Mouse (Mus musculus) bone marrow, adult 2 months (tissue): ENCODE data around the gene Mfap2. TPM values are rescaled to one million over a fixed set of nuclear protein-coding genes. Genes with fewer than 3 reads are reported as not detected.
A peak's percentile ranks its signal among the peaks of the same experiment; 100 is the strongest.

Experiments used
- H3K27ac ChIP-seq: fragments of 200-500 bp; 2 replicates; pipeline ENCODE4 v1.5.1; 2012; ENCODE audit warnings: low read depth, mild to moderate bottlenecking, control low read depth, inconsistent platforms, low read length; ENCODE audit not compliant: control insufficient read depth, poor library complexity, insufficient read depth
- H3K4me1 ChIP-seq: fragments of 200-500 bp; 2 replicates; pipeline ENCODE4 v1.6.1; 2011; ENCODE audit warnings: low read length; ENCODE audit not compliant: control insufficient read depth, insufficient read depth
- H3K4me3 ChIP-seq: fragments of 200-500 bp; replicated peaks from 2 replicates; pipeline ENCODE3; 2011; ENCODE audit warnings: mild to moderate bottlenecking, low read depth, low read length, control low read depth; ENCODE audit not compliant: control insufficient read depth
- CTCF ChIP-seq: fragments of 200-500 bp; IDR thresholded peaks from 2 replicates; pipeline ENCODE4 v1.5.1; 2011; ENCODE audit warnings: low read length, control low read depth; ENCODE audit not compliant: control insufficient read depth, insufficient read depth
- POLR2A ChIP-seq: fragments of 200-500 bp; IDR thresholded peaks from 2 replicates; pipeline ENCODE4 v1.6.1; 2011; ENCODE audit warnings: low read depth, mild to moderate bottlenecking, control low read depth, low read length, borderline replicate concordance; ENCODE audit not compliant: control insufficient read depth
- WGBS: fragments of 180-500 bp; shearing (Covaris S2); methylation state at CpG from one replicate; pipeline ENCODE4 v1.1.7; 2018; 5-methylcytosine and 5-hydroxymethylcytosine counted together
- polyA plus RNA-seq: library from polyadenylated mRNA; stranded (reverse); fragments of >200 nt; gene quantifications from 2 replicates; pipeline ENCODE4 v1.2.4, GENCODE M21; 2011; ENCODE audit warnings: low replicate concordance; ENCODE audit not compliant: missing spikeins, insufficient read depth, insufficient read length

Mfap2 gene
- polyA plus RNA-seq, 1 experiment: 4.0 TPM

DNA sequence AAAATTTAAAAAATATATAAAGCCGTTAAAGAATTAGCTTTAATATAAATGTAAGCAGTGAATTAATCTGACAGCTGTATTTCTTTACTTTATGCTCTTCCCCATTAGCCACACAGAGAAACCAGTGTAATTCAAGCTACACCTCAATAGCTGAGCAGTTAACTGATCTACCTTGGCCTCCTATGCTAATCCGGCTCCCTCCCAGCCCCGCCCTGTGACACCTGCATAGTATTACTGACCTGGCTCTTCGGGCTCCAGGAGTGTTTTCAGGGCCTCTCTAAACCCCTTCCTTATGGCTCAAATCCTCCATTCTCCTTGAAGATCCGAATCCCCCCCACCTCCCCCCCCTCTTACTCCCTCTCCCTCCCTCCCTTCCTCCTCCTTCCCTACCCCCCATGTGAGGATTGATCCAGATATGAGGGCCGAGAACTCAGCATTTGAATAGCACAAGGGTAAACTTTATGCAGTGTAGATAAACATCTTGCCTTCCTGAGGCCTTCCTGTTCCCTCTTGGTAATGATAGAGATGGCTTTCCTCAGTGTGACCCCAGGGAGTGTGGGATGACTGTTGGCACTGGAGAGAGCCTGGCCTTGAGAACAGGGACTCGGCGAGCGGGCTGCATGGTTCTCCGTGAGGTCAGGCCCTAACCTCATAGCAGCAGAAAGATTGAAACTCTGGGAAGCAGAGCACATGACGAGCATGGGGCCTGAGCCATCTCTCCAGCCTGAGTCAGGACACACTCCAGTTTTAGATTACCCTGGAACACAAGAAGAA is 42.6 kb upstream of the Mfap2 start:
- Histone ChIP-seq H3K4me3 (no peak overlapping the region), H3K4me1 (no peaks in the 10 kb centered on the region; the same call in 1 of the 2 replicates), H3K27ac (no peak overlapping the region)
- TF ChIP-seq POLR2A (no peak), CTCF (no peak)
- WGBS: 81% methylated on average over 11 of the region's 11 CpGs

- TF ChIP-seq POLR2A (no peak), CTCF (no peak)
- H3K4me3 ChIP-seq: no peak overlapping the region
- WGBS: 61% methylated on average over 13 of the region's 13 CpGs
- H3K27ac ChIP-seq: no peak overlapping the region
- H3K4me1 ChIP-seq: peaks cover 4% of the 10 kb centered on the region
Observed at GRCm38 (mm10) chr4:140971691-140972090, 38.5 kb upstream of the Mfap2 start.

DNA sequence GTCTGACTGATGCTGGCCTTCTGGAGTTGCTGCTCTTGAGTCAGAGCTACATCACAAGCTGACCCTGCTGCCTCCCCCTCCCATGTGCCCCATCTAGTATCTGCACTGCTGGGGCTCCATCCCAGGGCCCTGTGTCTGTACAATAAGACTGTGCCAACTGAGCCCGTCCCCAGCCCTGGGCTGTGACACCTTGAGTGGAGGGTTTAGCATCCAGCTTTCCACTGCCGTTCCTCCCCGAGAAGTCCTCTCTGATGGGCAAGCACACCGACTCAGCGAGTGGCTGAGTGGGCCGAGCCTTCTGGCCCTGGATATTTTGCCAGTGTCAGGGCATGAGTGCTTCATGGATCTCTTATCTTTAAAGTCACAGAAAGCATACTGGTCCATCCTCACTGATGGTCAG is 35.8 kb upstream of the Mfap2 start:
- TF ChIP-seq POLR2A (no peak), CTCF (no peak)
- H3K4me1 ChIP-seq: peaks cover 11% of the 10 kb centered on the region
- H3K27ac ChIP-seq: no peak overlapping the region
- WGBS: 94% methylated on average over 6 of the region's 6 CpGs
- no peak overlapping the region for H3K4me3 ChIP-seq

DNA sequence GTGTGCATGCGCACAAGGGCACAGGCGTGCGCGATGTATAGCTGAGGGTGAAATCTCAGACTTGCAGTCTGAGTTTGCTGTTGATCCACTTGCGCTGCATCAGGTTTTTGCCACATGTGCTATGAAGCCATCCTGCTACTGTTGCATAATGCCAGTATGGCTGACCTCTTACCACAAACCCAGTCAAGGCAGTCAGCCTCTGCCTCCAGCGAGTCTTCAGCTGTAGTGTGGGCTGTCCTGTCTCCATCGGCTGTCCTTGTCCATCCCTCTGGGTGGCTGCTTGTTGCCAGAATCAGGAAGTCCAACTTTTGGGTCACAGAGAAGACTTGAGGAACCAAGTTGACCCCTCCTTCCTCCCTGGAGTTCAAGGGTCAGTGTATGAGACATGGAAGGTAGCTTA is 34.9 kb upstream of the Mfap2 start:
- WGBS: 37% methylated on average over 7 of the region's 7 CpGs
- TF ChIP-seq POLR2A: no peak
- no peak for TF ChIP-seq CTCF
- H3K27ac ChIP-seq: no peak overlapping the region
- peaks cover 11% of the 10 kb centered on the region for H3K4me1 ChIP-seq
- H3K4me3 ChIP-seq: no peak overlapping the region

DNA sequence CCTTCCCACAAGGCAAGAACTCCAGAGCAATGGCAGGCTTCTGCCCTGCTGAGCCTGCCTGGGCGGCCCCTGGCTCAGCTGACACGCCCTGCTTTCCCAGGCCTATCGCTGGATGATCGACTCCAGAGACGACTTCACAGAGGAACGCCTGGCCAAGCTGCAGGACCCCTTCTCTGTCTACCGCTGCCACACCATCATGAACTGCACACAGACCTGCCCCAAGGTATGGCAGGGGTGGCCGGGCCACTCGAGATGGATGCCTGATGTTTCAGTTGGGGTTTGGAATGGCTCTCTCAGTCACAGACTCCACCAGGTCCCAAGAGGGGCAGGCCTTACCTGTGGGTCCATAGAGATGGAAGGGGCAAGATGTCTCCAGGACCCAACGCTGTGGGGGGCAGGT is 32.9 kb upstream of the Mfap2 start:
- no peak overlapping the region for H3K4me3 ChIP-seq
- TF ChIP-seq CTCF (no peak), POLR2A (no peak)
- peaks cover 11% of the 10 kb centered on the region for H3K4me1 ChIP-seq
- 85% methylated on average over 10 of the region's 10 CpGs for WGBS
- H3K27ac ChIP-seq: no peak overlapping the region

DNA sequence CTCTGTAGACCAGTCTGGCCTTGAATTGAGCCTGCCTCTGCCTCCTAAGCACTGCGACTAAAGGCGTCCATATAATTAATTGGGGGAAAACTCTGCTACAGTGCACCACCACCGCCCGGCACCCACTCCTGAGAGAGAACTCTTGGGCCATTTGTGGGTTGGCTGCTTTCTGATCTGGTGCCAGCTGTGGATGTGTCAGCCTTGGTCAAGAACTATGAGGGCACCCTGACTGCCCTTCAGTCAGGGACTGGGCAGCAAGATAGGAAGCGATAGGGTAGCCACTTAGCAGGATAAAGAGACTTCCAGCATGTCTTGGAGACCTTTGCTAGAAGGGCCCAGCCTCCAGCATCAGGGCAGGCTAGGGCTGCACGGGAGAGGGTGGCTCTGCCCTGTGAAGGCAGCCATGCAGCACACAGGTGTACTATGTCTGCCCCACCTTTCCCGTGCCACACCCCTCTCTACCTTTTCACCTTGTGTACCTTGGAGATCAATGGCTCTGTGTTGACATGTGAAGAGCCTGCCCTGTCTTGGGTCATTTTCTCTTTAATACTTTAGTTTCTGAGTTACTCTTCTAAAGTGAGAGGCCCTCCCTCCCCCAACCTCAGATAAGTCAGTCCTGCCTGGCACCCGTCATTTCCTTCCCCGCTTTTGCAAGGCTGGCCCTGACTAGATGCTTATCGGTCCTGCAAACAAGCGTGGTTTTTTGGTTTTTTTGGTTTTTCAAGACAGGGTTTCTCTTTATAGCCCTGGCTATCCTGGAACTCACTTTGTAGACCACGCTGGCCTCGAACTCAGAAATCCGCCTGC is 32.1 kb upstream of the Mfap2 start:
- peaks cover 11% of the 10 kb centered on the region for H3K4me1 ChIP-seq
- no peak overlapping the region for H3K4me3 ChIP-seq
- TF ChIP-seq POLR2A: no peak
- TF ChIP-seq CTCF: no peak
- 41% methylated on average over 14 of the region's 14 CpGs for WGBS
- no peak overlapping the region for H3K27ac ChIP-seq

- no peak for TF ChIP-seq POLR2A
- TF ChIP-seq CTCF: peak; percentile 45
- WGBS: 90% methylated on average over 2 of the region's 2 CpGs
- H3K4me1 ChIP-seq: peaks cover 9% of the 10 kb centered on the region
- H3K4me3 ChIP-seq: no peak overlapping the region
- no peak overlapping the region; the same call in 1 of the 2 replicates for H3K27ac ChIP-seq
Observed at GRCm38 (mm10) chr4:140981605-140982004, 28.6 kb upstream of the Mfap2 start.

DNA sequence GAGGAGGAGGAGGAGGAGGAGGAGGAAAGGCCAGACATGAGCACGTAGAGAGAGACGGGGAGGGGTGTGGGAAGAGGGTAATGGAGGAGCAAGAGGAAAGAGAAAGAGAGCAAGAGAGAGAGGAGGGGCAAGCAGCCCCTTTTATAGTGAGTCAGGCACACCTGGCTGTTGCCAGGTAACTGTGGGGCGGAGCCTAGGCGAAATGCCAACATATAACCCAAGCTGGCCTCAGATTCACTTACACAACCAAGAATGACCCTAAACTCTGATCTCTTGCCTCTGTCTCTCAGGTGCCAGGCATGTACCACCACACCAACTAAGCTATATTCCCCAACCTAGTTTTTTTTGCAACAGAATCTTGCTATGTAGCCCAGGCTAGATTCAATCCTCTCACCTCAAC is 27.4 kb upstream of the Mfap2 start:
- 21% methylated on average over 4 of the region's 4 CpGs for WGBS
- Histone ChIP-seq H3K4me3 (no peak overlapping the region), H3K27ac (peak overlapping the region; percentile 86), H3K4me1 (peaks cover 4% of the 10 kb centered on the region)
- TF ChIP-seq CTCF (no peak), POLR2A (no peak)

DNA sequence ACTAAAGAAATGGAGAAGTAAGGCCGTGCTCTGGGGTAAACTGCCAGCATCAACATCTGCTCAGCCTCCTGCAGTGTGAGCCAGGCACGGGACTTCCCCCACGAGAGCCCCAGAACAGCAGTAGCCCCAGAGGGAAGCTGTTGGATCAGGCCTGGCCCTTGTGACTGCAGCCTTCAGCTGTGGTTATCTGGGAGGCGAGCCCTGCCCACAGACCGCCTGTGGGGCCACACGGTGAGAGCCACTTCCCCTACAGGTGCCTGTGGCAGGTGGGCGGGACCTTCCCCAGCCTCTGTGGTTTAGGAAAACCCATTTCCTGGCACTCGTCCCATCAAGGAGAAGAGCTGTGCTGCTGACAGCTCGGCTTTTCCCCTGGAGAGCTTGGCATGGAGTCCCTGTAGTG is 26.8 kb upstream of the Mfap2 start:
- Histone ChIP-seq H3K4me1 (peaks cover 2% of the 10 kb centered on the region; the same call in 1 of the 2 replicates), H3K27ac (peak overlapping the region; percentile 86), H3K4me3 (no peak overlapping the region)
- 0% methylated on average over 9 of the region's 9 CpGs for WGBS
- TF ChIP-seq POLR2A (peak; percentile 32; the same call in 1 of the 2 replicates), CTCF (no peak)
